Mouse (Mus musculus) frontal cortex, postnatal 14 days (tissue): ENCODE results near the gene Ifrd1.
"Not testable (repeated sequence)": the region's sequence is repeated elsewhere in the genome, so short reads cannot be mapped to it uniquely, and the experiment has no call there.

ENCODE experiments used
- DNase-seq, 2 experiments: peaks; one replicate each; pipeline ENCODE4 v3.0.0; 2022; ENCODE audit warnings: low spot score in 2 of 2

Gene Ifrd1

GRCm38 (mm10) chr12:40248454-40249180, at the start of gene Ifrd1:
Gene Ifrd1, minus strand, starts transcription at chr12:40248504.
- DNase-seq = no peak

GRCm38 (mm10) chr12:40286539-40286938, 38.2 kb upstream of the Ifrd1 start:
- no peak for DNase-seq

DNA sequence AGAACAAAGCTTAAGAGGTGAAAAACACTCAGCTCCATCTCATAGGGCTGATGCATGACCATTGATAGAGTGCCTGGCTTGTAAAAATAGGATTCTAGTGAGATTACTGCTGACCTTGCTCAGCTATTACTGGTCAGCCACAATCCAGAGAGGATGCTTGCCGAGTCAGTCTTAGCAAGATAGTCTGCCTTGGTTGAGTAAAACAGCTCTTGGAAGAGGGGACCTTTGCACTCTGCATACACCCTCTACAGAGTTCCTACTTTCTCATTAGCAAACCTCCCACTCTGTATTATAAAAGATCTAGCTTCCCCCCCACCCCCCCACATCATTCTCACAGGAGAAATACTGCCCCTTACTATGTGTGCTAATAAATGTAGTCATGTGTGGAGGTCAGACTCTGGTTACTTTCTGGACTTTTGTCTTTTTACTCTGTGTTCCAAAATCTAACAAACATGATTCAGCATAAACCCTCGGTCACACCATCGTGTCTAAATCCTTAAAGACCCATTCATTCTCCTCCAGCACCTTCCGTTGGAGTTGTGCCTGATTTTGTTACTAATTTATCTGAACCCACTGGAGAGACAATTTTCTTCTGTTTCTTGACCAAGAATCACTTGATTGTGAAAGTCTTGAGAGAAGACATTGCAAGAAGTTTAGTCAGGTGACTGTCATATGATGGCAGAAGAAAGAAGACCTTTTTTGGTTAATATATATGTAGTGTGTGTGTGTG, 32.5 kb upstream of the Ifrd1 start:
- DNase-seq = no peak

- DNase-seq = no peak
These were observed 29.3 kb upstream of the Ifrd1 start for GRCm38 (mm10) chr12:40277581-40277980.

DNA sequence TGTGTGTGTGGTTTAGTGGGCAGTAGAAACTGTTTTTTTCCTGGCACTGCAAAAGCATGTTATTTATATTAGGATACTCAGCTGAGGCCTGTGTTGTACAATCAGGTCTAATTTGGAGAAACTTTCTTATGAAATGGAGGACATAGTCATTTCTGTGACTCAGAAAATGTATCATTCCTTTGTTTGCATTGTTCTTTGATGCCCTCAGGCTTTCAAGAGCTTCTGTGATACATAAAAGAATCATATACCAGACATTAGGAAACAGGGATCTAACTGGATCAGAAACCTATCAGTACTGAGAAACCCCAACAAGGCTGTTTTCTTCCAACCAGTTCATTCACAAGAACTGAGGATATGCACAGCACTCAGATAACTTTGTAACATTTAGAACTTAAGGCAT, 26.6 kb upstream of the Ifrd1 start:
- DNase-seq = no peak

- DNase-seq = no peak
These were observed 25.0 kb upstream of the Ifrd1 start for GRCm38 (mm10) chr12:40273339-40273738.

DNA sequence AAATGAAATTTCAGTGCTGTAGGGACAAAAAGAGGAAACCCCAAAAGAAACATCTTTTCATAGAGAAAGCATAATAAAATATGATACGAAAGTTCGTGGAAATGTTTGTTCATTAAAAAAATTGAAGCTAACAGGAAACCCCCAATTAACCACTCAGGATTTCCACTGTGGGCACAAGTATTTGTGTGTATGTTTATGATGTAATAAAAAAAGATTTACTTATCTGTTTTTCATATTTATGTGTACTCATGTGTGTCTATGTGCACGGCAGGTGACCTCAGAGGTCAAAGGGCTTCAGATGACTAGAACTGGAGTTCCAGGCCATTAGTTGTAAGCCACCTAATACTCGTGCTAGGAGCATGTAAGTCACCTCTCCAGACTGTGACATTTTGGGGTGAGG, 24.4 kb upstream of the Ifrd1 start:
- no peak for DNase-seq

DNA sequence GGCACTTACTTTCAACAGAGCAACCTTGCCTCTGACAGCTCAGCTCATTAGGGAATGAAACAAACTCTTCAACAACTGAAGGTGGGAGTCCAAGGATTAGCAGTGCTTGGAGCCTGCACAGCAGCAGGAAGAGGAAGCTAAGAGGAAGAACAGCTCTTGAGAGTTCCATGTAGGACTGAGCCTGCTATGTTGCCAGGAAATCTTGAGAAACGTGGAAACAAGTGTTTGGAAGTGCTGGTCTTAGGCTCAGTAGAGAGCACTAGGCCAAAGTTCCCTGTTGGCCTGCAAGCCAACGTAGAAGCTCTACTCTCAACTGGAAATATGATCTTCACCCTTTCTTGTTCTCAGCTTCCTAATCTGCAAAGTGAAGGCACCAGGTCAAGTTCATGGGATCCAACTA, 20.0 kb upstream of the Ifrd1 start:
- DNase-seq = no peak

DNA sequence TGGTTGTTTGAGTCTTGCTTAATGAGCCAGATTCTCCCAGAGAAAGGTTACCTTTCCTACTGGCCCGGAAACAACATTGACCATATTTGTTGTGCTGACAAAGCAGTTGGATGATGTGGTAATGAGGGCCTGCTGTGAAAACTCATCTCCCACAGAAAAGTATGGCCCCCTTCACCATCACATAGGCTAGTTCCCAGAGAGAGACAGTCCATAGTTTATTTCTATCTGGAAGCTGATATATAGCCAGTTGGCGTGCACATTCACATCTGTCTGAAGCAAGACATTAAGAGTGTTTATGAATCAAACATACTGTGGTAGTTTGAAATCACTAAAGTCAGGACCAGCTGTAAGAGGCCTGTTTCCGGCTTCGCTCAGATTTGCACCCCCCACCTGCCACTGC, 15.4 kb upstream of the Ifrd1 start:
- no peak for DNase-seq

- DNase-seq = no peak
These were observed 14.7 kb upstream of the Ifrd1 start for GRCm38 (mm10) chr12:40263006-40263405.

DNA sequence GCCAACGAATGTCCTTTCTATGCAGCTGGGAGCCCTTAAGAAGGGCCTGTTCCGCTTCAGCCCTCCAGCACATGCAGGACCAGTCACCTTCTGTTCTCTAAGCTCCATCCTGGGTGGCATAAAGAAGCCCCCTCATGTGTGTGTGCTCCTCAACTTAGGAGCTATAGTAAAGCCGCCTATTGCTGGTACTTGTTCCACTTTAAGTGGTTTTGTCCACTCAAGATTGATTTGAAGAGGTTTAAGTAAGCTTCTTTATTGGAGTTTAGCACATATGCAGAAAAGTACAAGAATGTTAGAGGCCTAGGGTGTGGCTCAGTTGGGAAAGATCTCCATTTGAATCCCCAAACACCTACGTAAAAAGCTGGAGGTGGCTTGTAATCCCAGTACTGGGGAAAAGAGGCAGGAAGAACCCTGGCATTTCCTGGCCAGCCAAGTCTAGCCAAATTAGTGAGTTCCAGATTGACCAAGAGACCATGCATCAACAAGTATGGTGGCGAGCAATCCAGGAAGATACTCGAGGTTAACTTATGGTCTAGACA, 10.2 kb upstream of the Ifrd1 start:
- no peak for DNase-seq

GRCm38 (mm10) chr12:40257226-40257625, 8.9 kb upstream of the Ifrd1 start:
- peak; percentile 67 to 86 for DNase-seq

DNA sequence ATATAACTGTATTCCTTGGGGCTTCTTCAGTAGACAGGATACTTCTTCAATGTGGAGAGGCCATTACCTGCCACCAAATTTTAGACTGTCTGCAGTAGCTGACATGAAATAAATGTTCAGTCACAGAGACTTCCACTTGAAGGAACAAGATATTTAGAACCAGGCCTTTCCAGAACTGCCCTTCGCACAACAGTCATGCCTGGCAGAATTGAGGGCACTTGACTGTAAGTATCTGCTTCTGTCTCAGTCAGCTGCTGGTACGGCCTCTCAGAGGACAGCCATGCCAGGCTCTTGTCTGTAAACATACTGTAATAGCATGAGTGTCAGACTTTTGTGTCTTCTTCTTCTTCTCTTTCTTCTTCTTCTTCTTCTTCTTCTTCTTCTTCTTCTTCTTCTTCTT, 8.2 kb upstream of the Ifrd1 start:
- DNase-seq = no peak

DNA sequence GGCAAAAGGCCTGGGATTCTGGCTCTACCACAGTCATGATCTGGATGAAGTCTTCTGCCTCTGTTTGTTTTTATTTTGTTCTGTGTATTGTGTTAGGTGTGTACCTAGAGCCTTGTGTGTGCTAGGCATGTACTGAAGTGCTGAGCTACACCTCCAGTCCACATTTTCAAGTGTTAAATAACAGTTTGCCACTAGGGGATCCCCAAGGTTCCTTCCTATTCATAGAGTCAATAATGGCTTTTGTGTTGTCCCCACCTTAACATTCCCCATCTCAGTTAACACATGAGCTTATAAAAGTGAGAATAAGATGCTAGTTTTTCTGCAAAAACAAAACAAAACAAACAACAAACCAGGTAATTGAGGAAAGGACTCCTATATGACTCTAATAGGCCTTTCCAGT, 7.7 kb upstream of the Ifrd1 start:
- no peak for DNase-seq

DNA sequence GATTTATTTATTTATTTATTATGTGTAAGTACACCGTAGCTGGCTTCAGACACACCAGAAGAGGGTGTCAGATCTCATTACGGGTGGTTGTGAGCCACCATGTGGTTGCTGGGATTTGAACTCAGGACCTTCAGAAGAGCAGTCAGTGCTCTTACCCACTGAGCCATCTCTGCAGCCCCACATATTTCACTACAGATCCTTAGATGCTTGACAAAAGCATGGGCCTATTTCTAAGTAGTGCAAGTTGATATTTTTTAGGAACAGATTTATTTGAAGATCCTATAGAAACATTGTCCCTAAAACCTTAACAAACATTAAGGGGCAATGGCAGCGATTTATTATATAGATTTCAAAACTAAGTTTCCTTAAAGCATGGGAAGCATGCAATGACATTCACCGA, 7.0 kb upstream of the Ifrd1 start:
- not testable (repeated sequence) for DNase-seq

DNA sequence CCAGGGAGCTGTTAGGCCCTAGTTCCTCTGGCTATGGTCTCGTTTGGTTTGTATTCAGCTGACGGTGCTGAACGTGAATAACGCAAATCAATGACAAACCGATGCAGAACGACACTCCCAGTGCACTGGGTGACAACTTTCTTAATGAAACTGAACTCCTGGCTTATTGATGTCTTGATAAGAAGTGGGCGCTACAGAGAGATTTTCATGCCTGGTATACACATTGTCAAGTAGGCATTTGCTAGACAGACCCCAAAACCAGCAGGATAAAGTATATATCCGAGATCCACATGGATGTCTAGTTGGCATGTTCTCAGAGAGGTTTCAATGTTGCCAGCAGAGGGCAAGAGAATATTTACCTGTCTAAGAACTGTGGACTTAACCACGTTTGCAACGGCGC, 6.4 kb upstream of the Ifrd1 start:
- no peak for DNase-seq

DNA sequence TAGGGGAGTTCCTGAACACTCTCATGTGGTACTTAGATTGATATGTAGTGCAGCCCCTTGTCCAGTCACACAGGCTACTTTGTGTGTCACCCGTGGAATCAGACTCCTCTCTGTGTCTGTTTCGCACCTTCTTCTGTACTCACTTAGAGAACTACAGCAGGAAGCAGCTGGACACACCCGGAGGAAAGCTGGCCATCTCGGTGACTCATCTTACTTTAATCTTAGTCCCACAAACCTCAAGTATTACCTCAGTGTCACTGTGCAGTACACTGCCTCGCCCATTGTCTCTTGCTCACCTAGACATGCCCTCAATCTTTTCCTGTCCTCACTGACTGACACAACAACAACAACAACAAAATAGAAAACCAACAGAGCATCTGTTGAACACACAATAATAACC, 4.9 kb upstream of the Ifrd1 start:
- DNase-seq = no peak

DNA sequence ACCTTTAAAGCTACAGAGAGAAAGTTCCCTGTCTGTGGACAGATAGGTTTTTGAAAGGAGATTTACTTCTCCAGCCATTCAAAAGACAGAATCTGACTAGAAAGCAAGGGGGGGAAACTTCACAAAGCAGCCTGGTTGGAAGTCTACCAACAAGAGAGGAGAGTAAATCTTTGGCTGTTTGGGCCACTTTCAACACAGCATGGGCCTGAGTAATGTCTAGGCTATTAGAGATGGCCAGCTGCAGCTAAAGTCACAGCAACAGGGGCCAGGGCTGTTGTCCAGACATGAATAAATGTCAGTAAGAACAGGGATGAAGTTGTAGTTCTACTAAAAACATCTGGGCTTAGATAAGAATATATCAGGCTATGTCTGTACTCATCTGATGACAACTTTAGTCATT, 2.0 kb upstream of the Ifrd1 start:
- no peak for DNase-seq

- no peak for DNase-seq
These were observed 328 bp downstream of the Ifrd1 start for GRCm38 (mm10) chr12:40247976-40248375.

- DNase-seq = no peak
These were observed 920 bp downstream of the Ifrd1 start for GRCm38 (mm10) chr12:40247384-40247783.

DNA sequence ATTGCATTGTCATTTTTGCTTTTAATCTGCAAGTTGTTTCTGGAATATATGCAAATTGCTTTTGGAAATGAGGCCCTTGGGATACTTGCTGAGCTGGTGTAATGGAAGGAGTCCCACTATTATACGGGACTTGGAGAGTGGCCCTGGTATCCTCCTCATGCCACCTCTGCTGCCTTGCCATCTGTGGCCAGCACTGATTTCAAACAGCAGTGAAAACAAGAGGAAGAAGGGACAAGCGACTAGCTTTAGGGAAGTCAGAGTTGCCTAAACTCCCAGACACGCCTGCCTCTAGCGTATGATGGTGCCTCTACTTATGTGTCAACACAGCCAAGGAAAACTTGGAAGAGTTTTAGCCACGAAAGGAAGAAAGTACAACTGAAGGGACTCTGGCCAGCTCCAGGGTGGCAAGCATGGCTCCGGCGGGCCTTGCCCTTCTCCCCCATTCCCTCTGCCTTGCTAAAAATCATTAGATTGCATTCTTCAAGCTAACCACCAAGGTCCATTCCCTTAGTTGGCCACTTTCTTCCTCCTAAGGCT, 2.8 kb downstream of the Ifrd1 start:
- DNase-seq = no peak

DNA sequence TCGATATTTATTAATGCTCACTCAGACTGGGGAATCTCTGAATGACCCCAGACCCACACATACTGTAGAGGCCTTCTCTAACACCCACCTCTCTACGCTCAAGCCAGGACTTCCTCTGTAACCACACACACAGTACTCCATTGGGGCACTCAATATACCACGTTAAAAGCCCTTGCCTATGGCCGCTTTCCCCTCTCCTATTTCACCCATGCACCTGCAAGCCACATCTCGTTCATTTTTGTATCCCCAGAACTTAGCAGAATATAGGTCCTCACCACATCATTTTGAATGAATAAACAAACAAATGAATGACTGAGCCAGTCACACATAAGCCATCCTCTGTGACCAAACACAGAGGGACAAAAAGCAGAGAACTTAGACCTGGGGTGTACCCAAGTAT, 3.4 kb downstream of the Ifrd1 start:
- DNase-seq = no peak

DNA sequence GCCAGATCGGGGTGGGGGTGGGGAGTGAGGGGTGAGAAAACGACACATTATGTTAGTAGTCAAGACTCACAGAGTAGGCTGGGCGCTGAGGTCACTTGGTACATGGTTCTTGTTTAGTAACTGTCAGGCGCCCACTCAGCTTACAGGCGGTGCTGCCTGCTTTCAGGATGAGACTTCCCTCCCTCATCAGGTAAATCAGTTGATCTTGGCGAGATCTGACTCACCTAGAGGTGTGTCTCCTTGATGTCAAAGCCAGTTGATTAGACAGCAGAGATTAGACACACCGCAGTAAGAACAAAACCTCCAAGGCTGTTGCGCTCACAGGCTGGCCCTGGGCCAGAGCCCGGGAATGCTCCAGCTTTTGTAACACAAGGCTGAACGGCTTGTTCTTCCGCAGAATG, 4.5 kb downstream of the Ifrd1 start:
- DNase-seq = peak in 1 of 2 experiments; percentile 18
